Mouse (Mus musculus): ENCODE data around the gene Dcp1a. TPM values are rescaled to one million over a fixed set of nuclear protein-coding genes. Genes with fewer than 3 reads are reported as not detected.

The Dcp1a gene
- 31.8 and 35.1 TPM in 2 replicates for polyA plus RNA-seq (2016; fragmentation: Nextera tagmentation; extraction: Ambion mirVana)

GRCm38 (mm10) chr14:30479361-30479948 is at the start of gene Dcp1a:
Gene Dcp1a (plus strand): TSS chr14:30479535.
- Histone ChIP-seq H3K27ac (replicated peaks) (peak within 1 kb of the TSS; percentile 96), H3K9me3 (replicated peaks) (no peaks in the 10 kb centered on the region), H3K27me3 (ENCODE audit: low read depth, poor library complexity, severe bottlenecking) (no peaks in the 10 kb centered on the region), H3K4me1 (peaks cover 15% of the 10 kb centered on the region), H3K36me3 (peaks cover 29% of the 10 kb centered on the region), H3K4me3 (peak within 1 kb of the TSS; percentile 92)
- peak; percentile 95 for DNase-seq (ENCODE audit: low spot score)
- WGBS, result under 1% methylated on average over 39 of the region's 39 CpGs

- no peaks in the 10 kb centered on the region for H3K9me3 ChIP-seq (replicated peaks)
- no peaks in the 10 kb centered on the region for H3K36me3 ChIP-seq
- no peak overlapping the region for H3K4me3 ChIP-seq
- DNase-seq (ENCODE audit: low spot score), result no peak
- WGBS, result 80% methylated on average over 9 of the region's 9 CpGs
- H3K4me1 ChIP-seq, result peaks cover 15% of the 10 kb centered on the region
- no peaks in the 10 kb centered on the region for H3K27me3 ChIP-seq (ENCODE audit: low read depth, poor library complexity, severe bottlenecking)
- H3K27ac ChIP-seq (replicated peaks), result no peak overlapping the region
Measured at GRCm38 (mm10) chr14:30429606-30430005, 49.7 kb upstream of the Dcp1a start.

DNA sequence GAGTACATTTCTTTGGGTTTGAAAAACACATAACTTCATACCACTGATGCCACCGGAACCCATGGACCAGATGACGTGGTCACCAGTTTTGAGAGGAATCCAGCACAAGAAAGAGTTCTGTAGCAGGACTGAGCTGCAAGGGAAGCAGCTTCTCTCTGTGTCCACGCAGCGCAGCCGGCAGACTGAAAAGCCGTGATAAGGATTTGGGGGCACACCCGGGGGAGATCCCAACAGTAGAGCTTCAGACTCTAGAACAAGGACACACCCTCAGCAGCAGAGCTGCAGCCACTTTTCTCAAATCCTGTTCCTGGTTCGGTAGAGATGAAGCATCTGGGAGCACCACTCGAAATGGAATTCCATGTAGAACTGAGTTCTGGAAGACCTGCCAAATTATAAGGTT is 49.3 kb upstream of the Dcp1a start:
- WGBS, result 90% methylated on average over 9 of the region's 9 CpGs

GRCm38 (mm10) chr14:30430446-30430845 is 48.9 kb upstream of the Dcp1a start:
- no peaks in the 10 kb centered on the region for H3K27me3 ChIP-seq (ENCODE audit: low read depth, poor library complexity, severe bottlenecking)
- WGBS, result 62% methylated on average over 5 of the region's 5 CpGs

More for the DNA sequence above, 49.3 kb upstream of the Dcp1a start:
- no peaks in the 10 kb centered on the region for H3K9me3 ChIP-seq (replicated peaks)
- H3K27ac ChIP-seq (replicated peaks), result no peak overlapping the region
- H3K27me3 ChIP-seq (ENCODE audit: low read depth, poor library complexity, severe bottlenecking), result no peaks in the 10 kb centered on the region
- H3K36me3 ChIP-seq, result no peaks in the 10 kb centered on the region
- DNase-seq (ENCODE audit: low spot score), result no peak
- peaks cover 15% of the 10 kb centered on the region for H3K4me1 ChIP-seq
- H3K4me3 ChIP-seq, result no peak overlapping the region

DNA sequence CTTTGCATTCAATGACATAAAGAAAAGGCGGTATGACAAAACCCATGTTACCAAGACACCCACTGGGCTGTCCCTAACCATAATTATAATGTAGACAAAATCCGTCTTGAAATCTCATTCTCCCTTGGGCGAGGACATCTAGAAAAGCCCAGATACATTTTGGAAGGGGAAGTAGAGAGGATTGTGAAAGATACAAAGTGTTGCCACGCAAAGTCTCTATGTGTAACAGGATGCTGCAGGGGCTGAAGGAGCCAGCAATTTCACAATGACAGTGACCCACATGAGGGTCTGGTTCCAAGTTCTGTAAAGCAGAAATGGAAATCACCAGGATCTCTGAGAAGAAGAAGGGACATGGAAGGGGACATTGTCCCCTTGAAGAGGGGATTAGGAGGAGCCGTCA is 44.0 kb upstream of the Dcp1a start:
- Histone ChIP-seq H3K27ac (replicated peaks) (no peak overlapping the region), H3K9me3 (replicated peaks) (no peaks in the 10 kb centered on the region), H3K4me3 (no peak overlapping the region), H3K36me3 (no peaks in the 10 kb centered on the region), H3K4me1 (peaks cover 6% of the 10 kb centered on the region), H3K27me3 (ENCODE audit: low read depth, poor library complexity, severe bottlenecking) (no peaks in the 10 kb centered on the region)
- DNase-seq (ENCODE audit: low spot score), result no peak
- WGBS, result 91% methylated on average over 5 of the region's 5 CpGs

More at GRCm38 (mm10) chr14:30430446-30430845, 48.9 kb upstream of the Dcp1a start:
- Histone ChIP-seq H3K27ac (replicated peaks) (no peak overlapping the region), H3K36me3 (no peaks in the 10 kb centered on the region), H3K4me1 (peaks cover 15% of the 10 kb centered on the region), H3K4me3 (no peak overlapping the region), H3K9me3 (replicated peaks) (no peaks in the 10 kb centered on the region)
- no peak for DNase-seq (ENCODE audit: low spot score)

DNA sequence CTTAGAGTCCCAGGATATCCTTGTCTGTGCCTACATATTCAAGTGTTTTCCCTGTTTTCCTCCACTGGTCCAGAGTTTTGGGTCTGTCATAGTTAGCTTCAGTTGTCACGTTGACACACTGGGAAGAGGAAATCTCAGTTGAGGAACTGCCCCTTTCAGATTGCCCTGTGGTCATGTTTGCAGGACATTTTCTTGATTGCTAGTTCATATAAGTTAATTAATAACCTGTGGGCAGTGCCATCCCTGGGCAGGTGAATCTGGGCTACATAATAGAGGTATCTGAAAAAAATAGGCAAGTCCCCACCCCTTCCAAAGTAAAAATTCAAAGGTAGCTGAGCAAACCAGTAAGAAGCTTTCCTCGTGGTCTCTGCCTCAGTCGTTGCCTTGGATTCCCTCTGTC is 39.4 kb upstream of the Dcp1a start:
- H3K27ac ChIP-seq (replicated peaks), result no peak overlapping the region
- DNase-seq (ENCODE audit: low spot score), result no peak
- H3K27me3 ChIP-seq (ENCODE audit: low read depth, poor library complexity, severe bottlenecking), result no peaks in the 10 kb centered on the region
- no peak overlapping the region for H3K4me3 ChIP-seq
- no peaks in the 10 kb centered on the region for H3K9me3 ChIP-seq (replicated peaks)
- 85% methylated on average over 3 of the region's 3 CpGs for WGBS
- no peaks in the 10 kb centered on the region for H3K36me3 ChIP-seq
- H3K4me1 ChIP-seq, result no peaks in the 10 kb centered on the region

GRCm38 (mm10) chr14:30455801-30456595 is 23.3 kb upstream of the Dcp1a start:
- WGBS, result 26% methylated on average over 13 of the region's 13 CpGs
- H3K36me3 ChIP-seq, result no peaks in the 10 kb centered on the region
- peaks cover 30% of the 10 kb centered on the region for H3K27me3 ChIP-seq (ENCODE audit: low read depth, poor library complexity, severe bottlenecking)
- no peak overlapping the region for H3K27ac ChIP-seq (replicated peaks)
- H3K4me1 ChIP-seq, result peaks cover 15% of the 10 kb centered on the region
- H3K4me3 ChIP-seq, result 0 out of 2 replicates have a peak overlapping the region, but pooled peaks have one; percentile 21
- no peak for DNase-seq (ENCODE audit: low spot score)
- H3K9me3 ChIP-seq (replicated peaks), result no peaks in the 10 kb centered on the region

DNA sequence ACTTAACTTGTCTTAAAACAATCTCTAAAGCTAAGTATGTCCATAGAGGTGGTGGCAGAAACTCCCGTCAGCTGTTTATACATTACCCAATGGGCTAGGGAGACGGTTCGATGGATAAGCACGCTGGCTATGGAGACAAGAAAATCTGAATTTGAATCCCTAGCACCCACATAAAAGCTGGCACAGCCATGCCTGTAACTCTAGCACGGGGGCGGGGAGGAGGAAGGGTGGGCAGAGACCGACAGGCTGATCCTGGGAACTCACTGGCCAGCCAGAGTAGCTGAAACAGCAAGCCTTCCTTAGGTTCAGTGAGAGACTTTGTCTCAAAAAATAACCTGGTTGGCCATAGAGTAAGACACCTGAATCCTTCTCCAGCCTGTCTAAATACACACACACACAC is 21.9 kb upstream of the Dcp1a start:
- no peak for DNase-seq (ENCODE audit: low spot score)
- Histone ChIP-seq H3K9me3 (replicated peaks) (no peaks in the 10 kb centered on the region), H3K36me3 (no peaks in the 10 kb centered on the region), H3K27ac (replicated peaks) (no peak overlapping the region), H3K4me1 (peaks cover 15% of the 10 kb centered on the region), H3K27me3 (ENCODE audit: low read depth, poor library complexity, severe bottlenecking) (peaks cover 30% of the 10 kb centered on the region), H3K4me3 (no peak overlapping the region)
- 70% methylated on average over 7 of the region's 7 CpGs for WGBS

GRCm38 (mm10) chr14:30457897-30458296 is 21.4 kb upstream of the Dcp1a start:
- Histone ChIP-seq H3K27ac (replicated peaks) (no peak overlapping the region), H3K36me3 (no peaks in the 10 kb centered on the region), H3K9me3 (replicated peaks) (no peaks in the 10 kb centered on the region), H3K4me1 (peaks cover 15% of the 10 kb centered on the region), H3K27me3 (ENCODE audit: low read depth, poor library complexity, severe bottlenecking) (peaks cover 30% of the 10 kb centered on the region), H3K4me3 (no peak overlapping the region)
- no peak for DNase-seq (ENCODE audit: low spot score)
- WGBS, result 49% methylated on average over 2 of the region's 2 CpGs

DNA sequence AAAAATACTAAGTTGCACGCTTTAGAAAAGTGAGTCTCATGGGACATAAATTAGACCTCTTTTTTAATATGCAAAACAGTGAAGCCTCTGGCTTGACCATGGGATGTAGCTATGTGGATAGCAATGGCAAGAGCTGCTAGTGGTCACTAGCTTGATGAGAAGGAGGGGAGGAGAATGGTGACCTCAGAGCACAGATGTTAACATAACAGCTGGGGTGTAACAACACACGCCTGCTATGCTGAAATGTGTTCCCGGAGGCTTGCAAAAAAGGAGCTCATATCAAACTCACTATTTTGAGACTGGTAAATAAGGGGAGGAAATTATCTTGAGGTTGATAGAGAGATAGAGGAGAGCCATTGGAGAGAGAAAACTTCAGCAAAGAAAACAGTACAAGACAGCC is 20.5 kb upstream of the Dcp1a start:
- Histone ChIP-seq H3K9me3 (replicated peaks) (no peaks in the 10 kb centered on the region), H3K4me1 (peaks cover 15% of the 10 kb centered on the region), H3K4me3 (no peak overlapping the region), H3K27me3 (ENCODE audit: low read depth, poor library complexity, severe bottlenecking) (peaks cover 30% of the 10 kb centered on the region), H3K27ac (replicated peaks) (no peak overlapping the region), H3K36me3 (no peaks in the 10 kb centered on the region)
- no peak for DNase-seq (ENCODE audit: low spot score)
- 88% methylated on average over 3 of the region's 3 CpGs for WGBS

GRCm38 (mm10) chr14:30459891-30460523 is 19.3 kb upstream of the Dcp1a start:
- Histone ChIP-seq H3K4me3 (no peak overlapping the region), H3K9me3 (replicated peaks) (no peaks in the 10 kb centered on the region), H3K36me3 (no peaks in the 10 kb centered on the region), H3K27me3 (ENCODE audit: low read depth, poor library complexity, severe bottlenecking) (peaks cover 30% of the 10 kb centered on the region), H3K4me1 (peaks cover 15% of the 10 kb centered on the region), H3K27ac (replicated peaks) (no peak overlapping the region)
- peak; percentile 65 for DNase-seq (ENCODE audit: low spot score)
- WGBS, result 5% methylated on average over 14 of the region's 14 CpGs

GRCm38 (mm10) chr14:30463312-30463711 is 16.0 kb upstream of the Dcp1a start:
- peaks cover 13% of the 10 kb centered on the region for H3K27me3 ChIP-seq (ENCODE audit: low read depth, poor library complexity, severe bottlenecking)
- 89% methylated on average over 4 of the region's 4 CpGs for WGBS
- no peaks in the 10 kb centered on the region for H3K9me3 ChIP-seq (replicated peaks)
- no peak overlapping the region for H3K4me3 ChIP-seq
- peaks cover 4% of the 10 kb centered on the region; the same call in 1 of the 2 replicates for H3K4me1 ChIP-seq
- no peak overlapping the region for H3K27ac ChIP-seq (replicated peaks)
- DNase-seq (ENCODE audit: low spot score), result no peak
- H3K36me3 ChIP-seq, result no peaks in the 10 kb centered on the region

- Histone ChIP-seq H3K27ac (replicated peaks) (no peak overlapping the region), H3K36me3 (no peaks in the 10 kb centered on the region), H3K4me1 (no peaks in the 10 kb centered on the region), H3K9me3 (replicated peaks) (no peaks in the 10 kb centered on the region), H3K27me3 (ENCODE audit: low read depth, poor library complexity, severe bottlenecking) (no peaks in the 10 kb centered on the region), H3K4me3 (no peak overlapping the region)
- DNase-seq (ENCODE audit: low spot score), result no peak
- WGBS, result 77% methylated on average over 5 of the region's 5 CpGs
Measured at GRCm38 (mm10) chr14:30473605-30474004, 5.7 kb upstream of the Dcp1a start.
